ENCODE assay signal across 8 mouse cellular contexts in the genomic region with DNA sequence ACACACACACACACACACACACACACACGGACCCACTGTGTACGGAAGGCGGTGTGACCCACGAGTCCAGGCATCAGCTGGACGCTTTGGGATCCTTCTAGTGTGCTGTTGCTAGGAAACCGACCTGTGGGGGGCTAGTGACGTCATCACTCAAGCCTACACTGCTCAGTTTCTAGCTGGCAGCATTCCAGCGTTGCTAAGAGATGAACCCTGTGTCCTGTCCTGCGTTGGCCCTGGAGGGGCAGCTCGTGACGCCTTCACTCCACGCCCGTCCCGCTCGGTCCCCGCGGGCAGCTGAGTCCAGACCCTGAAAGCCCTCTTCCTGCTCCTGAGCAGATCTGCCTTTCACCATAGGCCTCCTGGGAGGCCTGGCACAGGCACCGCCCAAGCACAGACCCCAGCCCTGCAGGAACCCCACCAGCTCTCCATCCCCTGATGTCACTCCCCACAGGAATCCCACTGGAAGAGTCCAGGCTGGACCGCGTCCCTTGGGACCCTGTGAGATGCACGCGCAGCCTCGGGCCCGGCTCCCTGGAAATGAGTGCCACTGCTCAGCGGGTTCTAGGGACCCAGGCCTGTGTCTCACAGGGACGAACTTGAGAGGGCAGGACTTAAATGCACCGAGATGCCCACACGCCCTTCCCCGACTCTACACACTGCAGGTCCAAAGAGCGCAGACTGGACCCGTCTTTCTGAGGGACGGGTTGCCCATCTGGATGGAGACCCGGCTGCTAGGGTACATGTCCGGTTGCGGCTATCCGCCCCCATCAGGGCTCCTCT. TPM values are rescaled to one million over a fixed set of nuclear protein-coding genes. Genes with fewer than 3 reads are reported as not detected.
A peak's percentile ranks its signal among the peaks of the same experiment; 100 is the strongest.
DNase-seq lines count a peak whose midpoint lies in the region; ATAC-seq and TF ChIP-seq lines count a peak whose summit lies in the region.

No protein-coding gene starts in this region.

- no peaks in the 10 kb centered on the region for H3K27me3 ChIP-seq in forebrain, embryonic 15.5 days
- H3K27me3 ChIP-seq in hindbrain, postnatal 0 days (ENCODE audit: insufficient read depth, low read length), result no peaks in the 10 kb centered on the region
- H3K27me3 ChIP-seq in limb, embryonic 12.5 days, result peaks cover 21% of the 10 kb centered on the region
- no peaks in the 10 kb centered on the region for H3K27me3 ChIP-seq in neural tube, embryonic 14.5 days (ENCODE audit: control insufficient read depth, insufficient read depth, low read length)

- no peak for TF ChIP-seq CTCF in hindbrain, postnatal 0 days (IDR thresholded peaks at IDR 0.05; ENCODE audit: low read depth)

- ATAC-seq in forebrain, embryonic 15.5 days (replicated peaks), result peak; percentile 71
- peak; percentile 95 for ATAC-seq in hindbrain, postnatal 0 days
- ATAC-seq in limb, embryonic 12.5 days (ENCODE audit: insufficient number of reproducible peaks, insufficient read depth, low FRiP score, low TSS enrichment, low read depth), result peak; percentile 72
- ATAC-seq in neural tube, embryonic 14.5 days (ENCODE audit: low read depth), result peak; percentile 83
- no peak for ATAC-seq in CD4-positive, CD25-positive, alpha-beta regulatory T cell, adult 4 months

- no peak overlapping the region for H3K27ac ChIP-seq in forebrain, embryonic 15.5 days (replicated peaks)
- peak overlapping the region; percentile 45; the same call in 1 of the 2 replicates for H3K27ac ChIP-seq in hindbrain, postnatal 0 days
- H3K27ac ChIP-seq in limb, embryonic 12.5 days, result no peak overlapping the region
- no peak overlapping the region for H3K27ac ChIP-seq in neural tube, embryonic 14.5 days (ENCODE audit: low read depth, low read length)

- H3K9me3 ChIP-seq in forebrain, embryonic 15.5 days, result peaks cover 52% of the 10 kb centered on the region
- H3K9me3 ChIP-seq in hindbrain, postnatal 0 days (ENCODE audit: low read length), result peaks cover 30% of the 10 kb centered on the region
- H3K9me3 ChIP-seq in limb, embryonic 12.5 days, result peaks cover 81% of the 10 kb centered on the region
- H3K9me3 ChIP-seq in neural tube, embryonic 14.5 days (ENCODE audit: control insufficient read depth, low read length), result peaks cover 19% of the 10 kb centered on the region; the same call in 1 of the 2 replicates

- 24% methylated on average over 36 of the region's 36 CpGs for WGBS in forebrain, embryonic 15.5 days
- 24% methylated on average over 36 of the region's 36 CpGs for WGBS in hindbrain, postnatal 0 days
- WGBS in limb, embryonic 12.5 days, result 23% methylated on average over 36 of the region's 36 CpGs
- 30% methylated on average over 36 of the region's 36 CpGs for WGBS in neural tube, embryonic 14.5 days

- H3K4me1 ChIP-seq in forebrain, embryonic 15.5 days, result no peaks in the 10 kb centered on the region
- no peaks in the 10 kb centered on the region for H3K4me1 ChIP-seq in hindbrain, postnatal 0 days (ENCODE audit: insufficient read depth, low read length)
- H3K4me1 ChIP-seq in limb, embryonic 12.5 days (replicated peaks), result no peaks in the 10 kb centered on the region
- no peaks in the 10 kb centered on the region for H3K4me1 ChIP-seq in neural tube, embryonic 14.5 days (ENCODE audit: control insufficient read depth, insufficient read depth, low read length)

- H3K36me3 ChIP-seq in forebrain, embryonic 15.5 days, result peaks cover 40% of the 10 kb centered on the region
- H3K36me3 ChIP-seq in hindbrain, postnatal 0 days (ENCODE audit: insufficient read depth, low read length), result no peaks in the 10 kb centered on the region
- H3K36me3 ChIP-seq in limb, embryonic 12.5 days, result peaks cover 45% of the 10 kb centered on the region
- H3K36me3 ChIP-seq in neural tube, embryonic 14.5 days (ENCODE audit: control insufficient read depth, insufficient read depth, low read length), result no peaks in the 10 kb centered on the region

- peak overlapping the region; percentile 32 for H3K4me2 ChIP-seq in forebrain, embryonic 15.5 days (replicated peaks)
- H3K4me2 ChIP-seq in hindbrain, postnatal 0 days (ENCODE audit: low read depth, low read length), result peak overlapping the region; percentile 54
- peak overlapping the region; percentile 35; the same call in 1 of the 2 replicates for H3K4me2 ChIP-seq in limb, embryonic 12.5 days
- H3K4me2 ChIP-seq in neural tube, embryonic 14.5 days (ENCODE audit: low read depth, low read length), result peak overlapping the region; percentile 37

- peak overlapping the region; percentile 25 for H3K4me3 ChIP-seq in forebrain, embryonic 15.5 days
- peak overlapping the region; percentile 35 for H3K4me3 ChIP-seq in hindbrain, postnatal 0 days (ENCODE audit: low read length)
- peak overlapping the region; percentile 6; the same call in 1 of the 2 replicates for H3K4me3 ChIP-seq in limb, embryonic 12.5 days (replicated peaks)
- peak overlapping the region; percentile 21 for H3K4me3 ChIP-seq in neural tube, embryonic 14.5 days (ENCODE audit: low read depth, low read length)

- DNase-seq in adrenal gland, adult 8-10 months, result peak; percentile 29
- DNase-seq in cerebellum, adult 11 months, result peak; percentile 48
- DNase-seq in hindbrain, postnatal 0 days (ENCODE audit: low spot score), result peak; percentile 93
- DNase-seq in gastrocnemius, adult 8-10 months (ENCODE audit: low spot score in 2 of 2), result no peak

- no peak overlapping the region for H3K9ac ChIP-seq in forebrain, embryonic 15.5 days (replicated peaks)
- H3K9ac ChIP-seq in hindbrain, postnatal 0 days (replicated peaks; ENCODE audit: low read length), result peak overlapping the region; percentile 38
- no peak overlapping the region for H3K9ac ChIP-seq in limb, embryonic 12.5 days (replicated peaks)
- 0 out of 2 replicates have a peak overlapping the region, but pooled peaks have one; percentile 32 for H3K9ac ChIP-seq in neural tube, embryonic 14.5 days (replicated peaks; ENCODE audit: low read depth, low read length)

RNA-seq across cellular contexts. Expression of a gene that starts 1.0 kb away (rescaled TPM):
- under 1 TPM in 1 of 4 experiments, not detected in 3; 0.28 TPM for total RNA-seq in adrenal gland, adult 8-10 months (2022)
- not detected in 2 replicates for polyA plus RNA-seq in forebrain, embryonic 15.5 days (2015; fragmentation: Nextera tagmentation; extraction: Ambion mirVana)
- total RNA-seq in hindbrain, postnatal 0 days (2014; rRNA removed), result not detected in 2 replicates
- polyA plus RNA-seq in hindbrain, postnatal 0 days (2015; fragmentation: Nextera tagmentation; extraction: Ambion mirVana), result 1.1 and 2.0 TPM in 2 replicates
- not detected in 2 replicates for polyA plus RNA-seq in limb, embryonic 12.5 days (2016; fragmentation: Nextera tagmentation; extraction: Ambion mirVana)
- polyA plus RNA-seq in neural tube, embryonic 14.5 days (2014; fragmentation: Nextera tagmentation; extraction: Ambion mirVana), result 0.52 and 0.56 TPM in 2 replicates
- polyA plus RNA-seq in CD4-positive, CD25-positive, alpha-beta regulatory T cell, adult 4 months (2017; shearing (Covaris generic)), result not detected
- not detected for total RNA-seq in gastrocnemius, adult 8-10 months (2022)

RNA-seq across cellular contexts. Expression of a gene that starts 20.2 kb away (rescaled TPM):
- 10 to 100 TPM; 24.5 to 41.4 (median 32.6) TPM for total RNA-seq in adrenal gland, adult 8-10 months (2022)
- 20.4 and 21.0 TPM in 2 replicates for polyA plus RNA-seq in forebrain, embryonic 15.5 days (2015; fragmentation: Nextera tagmentation; extraction: Ambion mirVana)
- 46.1 and 57.1 TPM in 2 replicates for total RNA-seq in hindbrain, postnatal 0 days (2014; rRNA removed)
- polyA plus RNA-seq in hindbrain, postnatal 0 days (2015; fragmentation: Nextera tagmentation; extraction: Ambion mirVana), result 9.1 and 9.3 TPM in 2 replicates
- 19.4 and 20.5 TPM in 2 replicates for polyA plus RNA-seq in limb, embryonic 12.5 days (2016; fragmentation: Nextera tagmentation; extraction: Ambion mirVana)
- 26.2 and 29.6 TPM in 2 replicates for polyA plus RNA-seq in neural tube, embryonic 14.5 days (2014; fragmentation: Nextera tagmentation; extraction: Ambion mirVana)
- 10 to 100 TPM; 14.5 to 16.7 TPM for polyA plus RNA-seq in CD4-positive, CD25-positive, alpha-beta regulatory T cell, adult 4 months (2017; shearing (Covaris generic))
- total RNA-seq in gastrocnemius, adult 8-10 months (2022), result 10 to 100 TPM in 3 of 4 experiments, 1 to 10 TPM in 1; 9.9 to 12.9 (median 11.1) TPM

RNA-seq across cellular contexts. Expression of a gene that starts 52.6 kb away (rescaled TPM):
- total RNA-seq in adrenal gland, adult 8-10 months (2022), result under 1 TPM; 0.30 to 0.40 (median 0.33) TPM
- 0.18 TPM in 1 of 2 replicates, not detected in the other for polyA plus RNA-seq in forebrain, embryonic 15.5 days (2015; fragmentation: Nextera tagmentation; extraction: Ambion mirVana)
- not detected in 2 replicates for total RNA-seq in hindbrain, postnatal 0 days (2014; rRNA removed)
- polyA plus RNA-seq in hindbrain, postnatal 0 days (2015; fragmentation: Nextera tagmentation; extraction: Ambion mirVana), result 0.15 and 0.40 TPM in 2 replicates
- 0.05 and 0.11 TPM in 2 replicates for polyA plus RNA-seq in limb, embryonic 12.5 days (2016; fragmentation: Nextera tagmentation; extraction: Ambion mirVana)
- polyA plus RNA-seq in neural tube, embryonic 14.5 days (2014; fragmentation: Nextera tagmentation; extraction: Ambion mirVana), result 0.27 and 0.63 TPM in 2 replicates
- polyA plus RNA-seq in CD4-positive, CD25-positive, alpha-beta regulatory T cell, adult 4 months (2017; shearing (Covaris generic)), result not detected
- total RNA-seq in gastrocnemius, adult 8-10 months (2022), result not detected

Comparison
In these comparisons a context has a peak if more than half of its experiments do, and no peak if none do; other contexts are left out.
1. DNase-seq: peak in adrenal gland, adult 8-10 months (single experiment), cerebellum, adult 11 months (single experiment) and hindbrain, postnatal 0 days (single experiment); none in gastrocnemius, adult 8-10 months (0 of 2).
2. H3K9ac ChIP-seq: peak in hindbrain, postnatal 0 days (single experiment) and neural tube, embryonic 14.5 days (single experiment); none in forebrain, embryonic 15.5 days (single experiment) and limb, embryonic 12.5 days (single experiment).
3. Peak in every context shown above with its lines, with median percentiles within 50 percentile points of each other: H3K4me2 ChIP-seq and H3K4me3 ChIP-seq.